Mouse (Mus musculus): ENCODE data around the gene Hes6. TPM values are rescaled to one million over a fixed set of nuclear protein-coding genes. Genes with fewer than 3 reads are reported as not detected.

The Hes6 gene
- polyA plus RNA-seq, 1 experiment from 2014 or later, result 22.5 TPM

GRCm38 (mm10) chr1:91365816-91366214, 48.0 kb downstream of the Hes6 start:
- ATAC-seq (ENCODE audit: low read depth) (no peak), DNase-seq (no peak)

GRCm38 (mm10) chr1:91364822-91365644, 48.8 kb downstream of the Hes6 start:
- ATAC-seq (ENCODE audit: low read depth) (no peak), DNase-seq (no peak)
- no peak overlapping the region for H3K9ac ChIP-seq
- H3K4me1 ChIP-seq (replicated peaks), result peaks cover 42% of the 10 kb centered on the region
- H3K36me3 ChIP-seq, result peaks cover 19% of the 10 kb centered on the region
- no peak overlapping the region for H3K4me3 ChIP-seq (replicated peaks)
- no peak overlapping the region for H3K27ac ChIP-seq
- WGBS (ENCODE audit: insufficient replicate concordance), result 86% methylated on average over 16 of the region's 16 CpGs
- no peaks in the 10 kb centered on the region; the same call in 1 of the 2 replicates for H3K27me3 ChIP-seq
- no peak overlapping the region for H3K4me2 ChIP-seq
- H3K9me3 ChIP-seq (replicated peaks), result no peaks in the 10 kb centered on the region

More at GRCm38 (mm10) chr1:91365816-91366214, 48.0 kb downstream of the Hes6 start:
- Histone ChIP-seq H3K9me3 (replicated peaks) (no peaks in the 10 kb centered on the region), H3K27me3 (no peaks in the 10 kb centered on the region; the same call in 1 of the 2 replicates), H3K27ac (no peak overlapping the region), H3K36me3 (peaks cover 27% of the 10 kb centered on the region), H3K4me3 (replicated peaks) (peak overlapping the region; percentile 77), H3K4me2 (peak overlapping the region; percentile 98), H3K9ac (peak overlapping the region; percentile 89), H3K4me1 (replicated peaks) (peaks cover 44% of the 10 kb centered on the region)
- 34% methylated on average over 8 of the region's 8 CpGs for WGBS (ENCODE audit: insufficient replicate concordance)

DNA sequence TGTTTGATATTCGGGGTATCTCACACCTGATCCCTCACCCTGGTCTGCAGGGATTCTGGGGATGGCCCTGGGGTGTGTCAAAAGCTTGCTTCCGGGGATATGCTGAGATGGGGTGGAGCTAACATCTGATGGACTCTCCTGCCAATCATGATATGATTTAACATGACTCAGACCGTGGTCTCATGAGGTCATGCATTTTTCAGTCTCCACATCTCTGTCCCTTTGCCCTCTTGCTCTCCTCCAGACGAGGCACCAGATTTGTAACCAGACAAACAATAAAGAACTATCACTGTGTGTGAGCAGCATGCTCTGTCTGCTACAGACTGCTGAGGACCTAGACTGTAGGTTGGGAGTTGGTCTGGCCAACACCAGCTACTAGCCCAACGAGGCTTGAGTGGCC, 51.7 kb downstream of the Hes6 start:
- ATAC-seq (ENCODE audit: low read depth) (no peak), DNase-seq (no peak)
- WGBS (ENCODE audit: insufficient replicate concordance), result 62% methylated on average over 5 of the region's 5 CpGs
- no peaks in the 10 kb centered on the region for H3K36me3 ChIP-seq
- H3K27ac ChIP-seq, result no peak overlapping the region
- no peak overlapping the region for H3K4me3 ChIP-seq (replicated peaks)
- no peaks in the 10 kb centered on the region for H3K9me3 ChIP-seq (replicated peaks)
- no peak overlapping the region for H3K4me2 ChIP-seq
- no peaks in the 10 kb centered on the region; the same call in 1 of the 2 replicates for H3K27me3 ChIP-seq
- H3K9ac ChIP-seq, result no peak overlapping the region
- peaks cover 14% of the 10 kb centered on the region for H3K4me1 ChIP-seq (replicated peaks)

Other genes starting within 250 kb of the Hes6 start
- 4.1 and 5.3 TPM in 2 replicates for gene Ramp1, start 234.2 kb downstream of the Hes6 start, polyA plus RNA-seq (2015; fragmentation: Nextera tagmentation; extraction: Ambion mirVana)
- gene Ube2f, start 163.7 kb downstream of the Hes6 start, polyA plus RNA-seq (2015; fragmentation: Nextera tagmentation; extraction: Ambion mirVana), result 71.1 and 77.5 TPM in 2 replicates
- 24.9 and 30.1 TPM in 2 replicates for gene Scly, start 115.7 kb downstream of the Hes6 start, polyA plus RNA-seq (2015; fragmentation: Nextera tagmentation; extraction: Ambion mirVana)
- not detected in 2 replicates for gene Espnl, start 92.0 kb downstream of the Hes6 start, polyA plus RNA-seq (2015; fragmentation: Nextera tagmentation; extraction: Ambion mirVana)
- 0.10 TPM in 2 replicates for gene Klhl30, start 63.0 kb downstream of the Hes6 start, polyA plus RNA-seq (2015; fragmentation: Nextera tagmentation; extraction: Ambion mirVana)
- gene Erfe, start 47.6 kb downstream of the Hes6 start, polyA plus RNA-seq (2015; fragmentation: Nextera tagmentation; extraction: Ambion mirVana), result 4.5 and 4.7 TPM in 2 replicates
- gene Ilkap, start 15.2 kb downstream of the Hes6 start, polyA plus RNA-seq (2015; fragmentation: Nextera tagmentation; extraction: Ambion mirVana), result 86.5 and 95.8 TPM in 2 replicates
- 1.4 and 2.5 TPM in 2 replicates for gene Per2, start 45.3 kb upstream of the Hes6 start, polyA plus RNA-seq (2015; fragmentation: Nextera tagmentation; extraction: Ambion mirVana)
- 2.5 and 2.6 TPM in 2 replicates for gene Traf3ip1, start 80.6 kb upstream of the Hes6 start, polyA plus RNA-seq (2015; fragmentation: Nextera tagmentation; extraction: Ambion mirVana)
- gene Asb1, start 126.5 kb upstream of the Hes6 start, polyA plus RNA-seq (2015; fragmentation: Nextera tagmentation; extraction: Ambion mirVana), result 12.3 and 13.8 TPM in 2 replicates